Mouse (Mus musculus) lung, postnatal 0 days (tissue): Measurements from ENCODE around the gene Zfp709.
"Not testable (repeated sequence)": the region's sequence is repeated elsewhere in the genome, so short reads cannot be mapped to it uniquely, and the experiment has no call there.

Experiments used
- CTCF ChIP-seq: IDR thresholded peaks from 2 replicates; pipeline ENCODE4 v1.5.1; 2016; ENCODE audit warnings: antibody characterized with exemption, mild to moderate bottlenecking
- EP300 ChIP-seq: IDR thresholded peaks from 2 replicates; pipeline ENCODE4 v1.6.1; 2016; ENCODE audit warnings: antibody characterized with exemption, mild to moderate bottlenecking, control low read depth

DNA sequence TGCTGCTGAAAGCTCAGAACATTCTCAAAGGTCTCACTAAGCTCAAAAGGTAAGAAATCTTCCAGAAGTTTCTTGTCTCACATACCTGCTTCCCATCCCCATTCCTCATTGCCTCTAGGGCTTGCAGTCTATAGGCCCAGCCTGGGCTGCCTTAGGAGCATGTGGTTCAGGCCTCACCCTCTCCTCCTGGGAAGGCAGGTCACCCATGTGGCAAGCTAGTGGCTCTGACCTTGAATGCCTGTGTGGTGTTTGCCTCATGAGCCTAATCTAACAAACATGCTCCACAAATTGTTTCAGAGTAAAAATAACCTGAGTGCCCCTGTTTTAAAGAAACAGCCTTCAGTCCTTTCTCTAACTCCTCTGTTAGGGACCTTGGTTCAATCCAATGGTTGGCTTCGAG is 20.3 kb upstream of the Zfp709 start:
- TF ChIP-seq CTCF, EP300: not testable (repeated sequence)
